Mouse (Mus musculus) E14TG2a.4 (cell line): Measurements from ENCODE around the gene Tbc1d1.

Experiments
- CTCF ChIP-seq: conservative IDR thresholded peaks from 2 replicates; pipeline ENCODE4 v1.5.1; 2014; ENCODE audit warnings: low read length
- POU5F1 ChIP-seq: IDR thresholded peaks from 2 replicates; pipeline ENCODE4 v1.6.1; 2014; ENCODE audit warnings: low read length, borderline replicate concordance

DNA sequence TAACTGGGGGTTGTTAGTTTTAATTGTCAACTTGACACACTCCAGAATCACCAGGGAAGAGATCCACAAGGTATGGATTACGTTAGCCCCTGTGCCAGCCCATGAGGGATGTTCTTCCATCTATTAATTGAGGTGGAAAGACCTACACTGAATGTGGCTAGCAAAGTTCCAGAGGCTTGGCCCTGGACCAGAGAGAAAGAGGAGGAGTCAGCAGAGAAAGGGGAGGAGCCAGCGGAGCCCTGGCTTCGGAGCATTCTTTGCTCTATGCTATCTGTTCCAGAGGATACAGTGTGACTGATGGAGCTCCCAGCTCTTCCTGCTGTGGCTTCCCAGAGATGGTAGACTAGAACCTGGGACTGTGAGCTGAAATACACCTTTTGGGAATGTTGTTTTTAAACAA, 50.3 kb downstream of the Tbc1d1 start:
- TF ChIP-seq CTCF: no peak
- TF ChIP-seq POU5F1: no peak
